Mouse (Mus musculus) lung, postnatal 0 days (tissue): ENCODE results near the gene Tctex1d4. TPM values are rescaled to one million over a fixed set of nuclear protein-coding genes. Genes with fewer than 3 reads are reported as not detected.

Experiments
- ATAC-seq: fragments of 200-750 bp; cut with Nextera tagmentation; 2 replicates; pipeline ENCODE4 v1.8.0; 2017; ENCODE audit warnings: moderate library complexity
- DNase-seq: peaks from one replicate; pipeline ENCODE4 v3.0.0-alpha.2; 2016; ENCODE audit warnings: low spot score
- H3K27ac ChIP-seq: fragments of 300-500 bp; sonication (generic); 2 replicates; pipeline ENCODE4 v1.5.1; 2014; ENCODE audit warnings: antibody characterized with exemption, mild to moderate bottlenecking, low read length, mixed read lengths
- H3K27me3 ChIP-seq: fragments of 300-500 bp; sonication (generic); replicated peaks from 2 replicates; pipeline ENCODE4 v1.6.1; 2014; ENCODE audit warnings: low read length, mixed read lengths; ENCODE audit not compliant: insufficient read depth
- H3K36me3 ChIP-seq: fragments of 300-500 bp; sonication (generic); 2 replicates; pipeline ENCODE4 v1.6.1; 2014; ENCODE audit warnings: low read length, mixed read lengths; ENCODE audit not compliant: insufficient read depth
- H3K4me1 ChIP-seq: fragments of 300-500 bp; sonication (generic); 2 replicates; pipeline ENCODE4 v1.6.1; 2014; ENCODE audit warnings: antibody characterized with exemption, low read depth, low read length, mixed read lengths; ENCODE audit not compliant: insufficient read depth
- H3K4me2 ChIP-seq: fragments of 300-500 bp; sonication (generic); replicated peaks from 2 replicates; pipeline ENCODE4 v1.6.1; 2014; ENCODE audit warnings: low read depth, mild to moderate bottlenecking, low read length, moderate library complexity, mixed read lengths
- H3K4me3 ChIP-seq: fragments of 300-500 bp; sonication (generic); 2 replicates; pipeline ENCODE4 v1.5.1; 2014; ENCODE audit warnings: low read depth, low read length
- H3K9ac ChIP-seq: fragments of 300-500 bp; sonication (generic); replicated peaks from 2 replicates; pipeline ENCODE4 v1.6.1; 2014; ENCODE audit warnings: low read depth, mild to moderate bottlenecking
- H3K9me3 ChIP-seq: fragments of 300-500 bp; sonication (generic); 2 replicates; pipeline ENCODE4 v1.6.1; 2016; ENCODE audit warnings: low read length, mixed read lengths
- CTCF ChIP-seq: IDR thresholded peaks from 2 replicates; pipeline ENCODE4 v1.5.1; 2016; ENCODE audit warnings: antibody characterized with exemption, mild to moderate bottlenecking
- EP300 ChIP-seq: IDR thresholded peaks from 2 replicates; pipeline ENCODE4 v1.6.1; 2016; ENCODE audit warnings: antibody characterized with exemption, mild to moderate bottlenecking, control low read depth
- WGBS: fragments of 180-500 bp; shearing (Covaris S2); extraction: QIAGEN DNeasy Blood & Tissue Kit; methylation state at CpG from one replicate; pipeline ENCODE4 v1.1.7; 2014; 5-methylcytosine and 5-hydroxymethylcytosine counted together
- microRNA-seq: library from miRNA; unstranded; fragments of <30 nt; microRNA quantifications from one replicate; pipeline ENCODE4, GENCODE M21; 2016
- polyA plus RNA-seq: library from polyadenylated mRNA; unstranded; fragments of >200 nt; fragmentation: Nextera tagmentation; extraction: Ambion mirVana; gene quantifications from 2 replicates; pipeline ENCODE4 v1.2.1, GENCODE M21; 2015

The Tctex1d4 gene
- polyA plus RNA-seq, 1 experiment from 2014 or later = 26.1 TPM

GRCm38 (mm10) chr4:117159666-117160065 lies 33.1 kb downstream of the Tctex1d4 start:
- Histone ChIP-seq H3K27ac (no peak overlapping the region), H3K4me3 (no peak overlapping the region), H3K4me2 (no peak overlapping the region), H3K36me3 (no peaks in the 10 kb centered on the region), H3K27me3 (no peaks in the 10 kb centered on the region), H3K9me3 (no peaks in the 10 kb centered on the region), H3K4me1 (no peaks in the 10 kb centered on the region), H3K9ac (no peak overlapping the region)
- TF ChIP-seq CTCF (no peak), EP300 (no peak)
- no peak for ATAC-seq
- DNase-seq = no peak
- WGBS = 68% methylated on average over 10 of the region's 10 CpGs

GRCm38 (mm10) chr4:117161183-117161582 lies 34.6 kb downstream of the Tctex1d4 start:
- Histone ChIP-seq H3K27me3 (no peaks in the 10 kb centered on the region), H3K9me3 (no peaks in the 10 kb centered on the region), H3K4me2 (no peak overlapping the region), H3K4me3 (no peak overlapping the region), H3K36me3 (no peaks in the 10 kb centered on the region), H3K27ac (no peak overlapping the region), H3K9ac (no peak overlapping the region), H3K4me1 (no peaks in the 10 kb centered on the region)
- ATAC-seq (no peak), DNase-seq (no peak)
- TF ChIP-seq EP300 = no peak
- no peak for TF ChIP-seq CTCF
- 76% methylated on average over 4 of the region's 4 CpGs for WGBS

GRCm38 (mm10) chr4:117169936-117170335 lies 43.3 kb downstream of the Tctex1d4 start:
- Histone ChIP-seq H3K27me3 (no peaks in the 10 kb centered on the region), H3K9ac (no peak overlapping the region), H3K4me3 (no peak overlapping the region), H3K4me1 (no peaks in the 10 kb centered on the region), H3K4me2 (no peak overlapping the region), H3K36me3 (peaks cover 4% of the 10 kb centered on the region; the same call in 1 of the 2 replicates), H3K27ac (no peak overlapping the region), H3K9me3 (no peaks in the 10 kb centered on the region)
- 78% methylated on average over 5 of the region's 5 CpGs for WGBS
- DNase-seq (no peak), ATAC-seq (no peak)
- TF ChIP-seq CTCF (no peak), EP300 (no peak)

Small RNA genes lying within 50 kb of the gene (microRNA-seq; reads per million reads assigned to microRNA genes)
- gene Gm22398 = not detected

Other genes starting within 250 kb of the Tctex1d4 start
- gene Zswim5, start 249.4 kb upstream of the Tctex1d4 start, polyA plus RNA-seq = 0.37 and 0.38 TPM in 2 replicates
- gene Urod, start 132.4 kb upstream of the Tctex1d4 start, polyA plus RNA-seq = 76.6 and 82.0 TPM in 2 replicates
- gene Hectd3, start 131.5 kb upstream of the Tctex1d4 start, polyA plus RNA-seq = 9.6 and 10.2 TPM in 2 replicates
- 21.9 and 24.7 TPM in 2 replicates for gene Eif2b3, start 107.4 kb upstream of the Tctex1d4 start, polyA plus RNA-seq
- 3.6 and 4.0 TPM in 2 replicates for gene Ptch2, start 30.7 kb upstream of the Tctex1d4 start, polyA plus RNA-seq
- 3.8 and 4.3 TPM in 2 replicates for gene Btbd19, start 1.1 kb upstream of the Tctex1d4 start, polyA plus RNA-seq
- gene Plk3, start 7.2 kb downstream of the Tctex1d4 start, polyA plus RNA-seq = 4.0 and 5.0 TPM in 2 replicates
- gene Rps8, start 29.4 kb downstream of the Tctex1d4 start, polyA plus RNA-seq = 633 and 681 TPM in 2 replicates
- 2.0 and 3.0 TPM in 2 replicates for gene Kif2c, start 55.8 kb downstream of the Tctex1d4 start, polyA plus RNA-seq
- gene Tmem53, start 125.2 kb downstream of the Tctex1d4 start, polyA plus RNA-seq = 23.5 and 27.6 TPM in 2 replicates
- 3.8 and 5.0 TPM in 2 replicates for gene Armh1, start 125.3 kb downstream of the Tctex1d4 start, polyA plus RNA-seq